Mouse (Mus musculus) kidney, adult 2 months (tissue): Measurements from ENCODE around the gene Tapt1. TPM values are rescaled to one million over a fixed set of nuclear protein-coding genes. Genes with fewer than 3 reads are reported as not detected.

Experiments
- DNase-seq: peaks from one replicate; pipeline ENCODE4 v3.0.0; 2021
- H3K27ac ChIP-seq: fragments of 200-500 bp; 2 replicates; pipeline ENCODE4 v1.5.1; 2012; ENCODE audit warnings: low read depth, low read length, control low read depth, inconsistent platforms; ENCODE audit not compliant: insufficient read depth
- H3K27me3 ChIP-seq: fragments of 200-500 bp; replicated peaks from 2 replicates; pipeline ENCODE4 v1.6.1; 2012; ENCODE audit warnings: mild to moderate bottlenecking, moderate library complexity, low read length, inconsistent platforms; ENCODE audit not compliant: control insufficient read depth, insufficient read depth
- H3K36me3 ChIP-seq: fragments of 200-500 bp; 2 replicates; pipeline ENCODE4 v1.6.1; 2012; ENCODE audit warnings: mild to moderate bottlenecking, moderate library complexity, low read length, inconsistent platforms; ENCODE audit not compliant: control insufficient read depth, insufficient read depth
- H3K4me1 ChIP-seq: fragments of 200-500 bp; 2 replicates; pipeline ENCODE4 v1.6.1; 2011; ENCODE audit warnings: low read length; ENCODE audit not compliant: control insufficient read depth, insufficient read depth
- H3K4me3 ChIP-seq: fragments of 200-500 bp; 2 replicates; pipeline ENCODE4 v1.5.1; 2011; ENCODE audit warnings: mild to moderate bottlenecking, low read depth, low read length, control low read depth; ENCODE audit not compliant: insufficient read depth
- CTCF ChIP-seq: fragments of 200-500 bp; conservative IDR thresholded peaks from 2 replicates; pipeline ENCODE4 v1.5.1; 2011; ENCODE audit warnings: low read depth, mild to moderate bottlenecking, control low read depth, low read length, moderate library complexity, mixed read lengths; ENCODE audit not compliant: insufficient read depth, insufficient read length
- POLR2A ChIP-seq: fragments of 200-500 bp; IDR thresholded peaks from one replicate; pipeline ENCODE4 v1.6.1; 2011; ENCODE audit warnings: low read depth, low read length, control low read depth
- WGBS: fragments of 180-500 bp; shearing (Covaris S2); methylation state at CpG from one replicate; pipeline ENCODE4 v1.1.7; 2018; 5-methylcytosine and 5-hydroxymethylcytosine counted together
- polyA plus RNA-seq: library from polyadenylated mRNA; depleted of rRNA; stranded (reverse); fragments of >200 nt; gene quantifications from 2 replicates; pipeline ENCODE4 v1.2.3, GENCODE M21; 2012

Tapt1 gene
- polyA plus RNA-seq, 1 experiment: 23.6 TPM

- no peaks in the 10 kb centered on the region for H3K36me3 ChIP-seq
- TF ChIP-seq POLR2A: no peak
- no peak for TF ChIP-seq CTCF
- no peak overlapping the region for H3K4me3 ChIP-seq
- DNase-seq: no peak
- H3K27me3 ChIP-seq: no peaks in the 10 kb centered on the region
- no peak overlapping the region for H3K27ac ChIP-seq
- H3K4me1 ChIP-seq: no peaks in the 10 kb centered on the region
- 88% methylated on average over 4 of the region's 4 CpGs for WGBS
Measured at GRCm38 (mm10) chr5:44199109-44199508, 27.3 kb downstream of the Tapt1 start.

GRCm38 (mm10) chr5:44198471-44198870, 28.0 kb downstream of the Tapt1 start:
- WGBS: 97% methylated on average over 4 of the region's 4 CpGs
- H3K4me1 ChIP-seq: no peaks in the 10 kb centered on the region
- no peak for TF ChIP-seq CTCF
- no peak for TF ChIP-seq POLR2A
- no peaks in the 10 kb centered on the region for H3K36me3 ChIP-seq
- no peak for DNase-seq
- H3K27me3 ChIP-seq: no peaks in the 10 kb centered on the region
- H3K4me3 ChIP-seq: no peak overlapping the region
- no peak overlapping the region for H3K27ac ChIP-seq

GRCm38 (mm10) chr5:44197806-44198205, 28.6 kb downstream of the Tapt1 start:
- H3K27ac ChIP-seq: no peak overlapping the region
- no peaks in the 10 kb centered on the region for H3K4me1 ChIP-seq
- no peak for DNase-seq
- H3K27me3 ChIP-seq: no peaks in the 10 kb centered on the region
- WGBS: 67% methylated on average over 5 of the region's 5 CpGs
- TF ChIP-seq CTCF (no peak), POLR2A (no peak)
- no peak overlapping the region for H3K4me3 ChIP-seq
- H3K36me3 ChIP-seq: no peaks in the 10 kb centered on the region

GRCm38 (mm10) chr5:44196167-44196566, 30.3 kb downstream of the Tapt1 start:
- Histone ChIP-seq H3K4me3 (no peak overlapping the region), H3K27ac (no peak overlapping the region), H3K4me1 (no peaks in the 10 kb centered on the region), H3K36me3 (peaks cover 2% of the 10 kb centered on the region), H3K27me3 (no peaks in the 10 kb centered on the region)
- DNase-seq: no peak
- no peak for TF ChIP-seq POLR2A
- no peak for TF ChIP-seq CTCF
- 95% methylated on average over 4 of the region's 4 CpGs for WGBS

- DNase-seq: no peak
- Histone ChIP-seq H3K4me1 (no peaks in the 10 kb centered on the region), H3K27ac (no peak overlapping the region), H3K36me3 (peaks cover 2% of the 10 kb centered on the region), H3K4me3 (no peak overlapping the region), H3K27me3 (no peaks in the 10 kb centered on the region)
- TF ChIP-seq CTCF (no peak), POLR2A (no peak)
Measured at GRCm38 (mm10) chr5:44187370-44187769, 39.1 kb downstream of the Tapt1 start.

GRCm38 (mm10) chr5:44181669-44182068, 44.8 kb downstream of the Tapt1 start:
- peak; percentile 14 for DNase-seq
- Histone ChIP-seq H3K27ac (no peak overlapping the region), H3K27me3 (no peaks in the 10 kb centered on the region), H3K36me3 (peaks cover 1% of the 10 kb centered on the region), H3K4me1 (no peaks in the 10 kb centered on the region), H3K4me3 (no peak overlapping the region)
- TF ChIP-seq POLR2A (no peak), CTCF (no peak)
- WGBS: 76% methylated on average over 3 of the region's 3 CpGs

- Histone ChIP-seq H3K27me3 (no peaks in the 10 kb centered on the region), H3K4me1 (no peaks in the 10 kb centered on the region), H3K27ac (no peak overlapping the region), H3K36me3 (peaks cover 1% of the 10 kb centered on the region), H3K4me3 (no peak overlapping the region)
- WGBS: 79% methylated on average over 3 of the region's 3 CpGs
- DNase-seq: no peak
- no peak for TF ChIP-seq CTCF
- TF ChIP-seq POLR2A: no peak
Measured at GRCm38 (mm10) chr5:44180450-44180849, 46.0 kb downstream of the Tapt1 start.

- DNase-seq: no peak
- WGBS: 88% methylated on average over 5 of the region's 5 CpGs
Measured at GRCm38 (mm10) chr5:44174046-44174445, 52.4 kb downstream of the Tapt1 start.

More at GRCm38 (mm10) chr5:44174046-44174445, 52.4 kb downstream of the Tapt1 start:
- no peak overlapping the region for H3K27ac ChIP-seq
- peaks cover 1% of the 10 kb centered on the region; the same call in 1 of the 2 replicates for H3K36me3 ChIP-seq
- no peaks in the 10 kb centered on the region for H3K27me3 ChIP-seq
- no peak overlapping the region for H3K4me3 ChIP-seq
- no peaks in the 10 kb centered on the region for H3K4me1 ChIP-seq
- TF ChIP-seq POLR2A (no peak), CTCF (no peak)
